Mouse (Mus musculus) lung, embryonic 16.5 days (tissue): ENCODE results near the gene Fbxo42. TPM values are rescaled to one million over a fixed set of nuclear protein-coding genes. Genes with fewer than 3 reads are reported as not detected.

Experiments
- ATAC-seq: fragments of 200-750 bp; cut with Nextera tagmentation; 2 replicates; pipeline ENCODE4 v1.8.0; 2017; ENCODE audit warnings: low read depth, mild to moderate bottlenecking, moderate library complexity
- H3K27ac ChIP-seq: fragments of 300-500 bp; sonication (generic); 2 replicates; pipeline ENCODE4 v1.5.1; 2014; ENCODE audit warnings: mild to moderate bottlenecking, control low read depth, low read length
- H3K27me3 ChIP-seq: fragments of 300-500 bp; sonication (generic); 2 replicates; pipeline ENCODE4 v1.6.1; 2014; ENCODE audit warnings: low read depth, low read length, mixed read lengths; ENCODE audit not compliant: control insufficient read depth, insufficient read depth
- H3K36me3 ChIP-seq: fragments of 300-500 bp; sonication (generic); 2 replicates; pipeline ENCODE4 v1.6.1; 2014; ENCODE audit warnings: low read length; ENCODE audit not compliant: control insufficient read depth, insufficient read depth
- H3K4me1 ChIP-seq: fragments of 300-500 bp; sonication (generic); replicated peaks from 2 replicates; pipeline ENCODE4 v1.6.1; 2014; ENCODE audit warnings: low read length, mixed read lengths; ENCODE audit not compliant: control insufficient read depth, insufficient read depth
- H3K4me2 ChIP-seq: fragments of 300-500 bp; sonication (generic); 2 replicates; pipeline ENCODE4 v1.6.1; 2014; ENCODE audit warnings: low read depth, low read length, control low read depth
- H3K4me3 ChIP-seq: fragments of 300-500 bp; sonication (generic); 2 replicates; pipeline ENCODE4 v1.5.1; 2014; ENCODE audit warnings: mild to moderate bottlenecking, low read length, control low read depth
- H3K9ac ChIP-seq: fragments of 300-500 bp; sonication (generic); 2 replicates; pipeline ENCODE4 v1.6.1; 2014; ENCODE audit warnings: low read length, control low read depth
- H3K9me3 ChIP-seq: fragments of 300-500 bp; sonication (generic); 2 replicates; pipeline ENCODE4 v1.6.1; 2016; ENCODE audit warnings: low read length; ENCODE audit not compliant: control insufficient read depth
- WGBS: fragments of 180-500 bp; shearing (Covaris S2); extraction: QIAGEN DNeasy Blood & Tissue Kit; methylation state at CpG from one replicate; pipeline ENCODE4 v1.1.7; 2014; 5-methylcytosine and 5-hydroxymethylcytosine counted together
- polyA plus RNA-seq: library from polyadenylated mRNA; unstranded; fragments of >200 nt; fragmentation: Nextera tagmentation; extraction: Ambion mirVana; gene quantifications from 2 replicates; pipeline ENCODE4 v1.2.1, GENCODE M21; 2015

Gene Fbxo42
- polyA plus RNA-seq, 1 experiment from 2014 or later = 21.1 TPM

- H3K27me3 ChIP-seq = no peaks in the 10 kb centered on the region
- peaks cover 12% of the 10 kb centered on the region for H3K36me3 ChIP-seq
- H3K4me2 ChIP-seq = no peak overlapping the region
- H3K9me3 ChIP-seq = no peaks in the 10 kb centered on the region
- ATAC-seq = no peak
- no peak overlapping the region for H3K27ac ChIP-seq
- H3K4me1 ChIP-seq = no peaks in the 10 kb centered on the region
- H3K4me3 ChIP-seq = no peak overlapping the region
- H3K9ac ChIP-seq = no peak overlapping the region
- 83% methylated on average over 4 of the region's 4 CpGs for WGBS
Measured at GRCm38 (mm10) chr4:141178500-141178899, 30.8 kb downstream of the Fbxo42 start.

- ATAC-seq = no peak
- H3K9me3 ChIP-seq = no peaks in the 10 kb centered on the region
- H3K4me3 ChIP-seq = no peak overlapping the region
- no peak overlapping the region for H3K27ac ChIP-seq
- H3K9ac ChIP-seq = no peak overlapping the region
- no peak overlapping the region for H3K4me2 ChIP-seq
- H3K4me1 ChIP-seq = no peaks in the 10 kb centered on the region
- H3K36me3 ChIP-seq = peaks cover 16% of the 10 kb centered on the region
- H3K27me3 ChIP-seq = no peaks in the 10 kb centered on the region
- WGBS = 83% methylated on average over 8 of the region's 8 CpGs
Measured at GRCm38 (mm10) chr4:141180831-141181230, 33.1 kb downstream of the Fbxo42 start.

GRCm38 (mm10) chr4:141181981-141182380 is 34.3 kb downstream of the Fbxo42 start:
- Histone ChIP-seq H3K4me1 (0 out of 2 replicates have a peak, but pooled peaks cover 2% of the 10 kb centered on the region), H3K4me3 (no peak overlapping the region), H3K9ac (no peak overlapping the region), H3K27me3 (no peaks in the 10 kb centered on the region), H3K36me3 (peaks cover 16% of the 10 kb centered on the region), H3K4me2 (no peak overlapping the region), H3K9me3 (no peaks in the 10 kb centered on the region), H3K27ac (no peak overlapping the region)
- ATAC-seq = no peak
- 90% methylated on average over 6 of the region's 6 CpGs for WGBS

GRCm38 (mm10) chr4:141183932-141184331 is 36.2 kb downstream of the Fbxo42 start:
- no peak for ATAC-seq
- no peak overlapping the region for H3K27ac ChIP-seq
- no peak overlapping the region for H3K9ac ChIP-seq
- H3K4me1 ChIP-seq = 0 out of 2 replicates have a peak, but pooled peaks cover 2% of the 10 kb centered on the region
- H3K9me3 ChIP-seq = no peaks in the 10 kb centered on the region
- H3K36me3 ChIP-seq = peaks cover 16% of the 10 kb centered on the region
- WGBS = 91% methylated on average over 2 of the region's 2 CpGs
- H3K4me3 ChIP-seq = no peak overlapping the region
- H3K4me2 ChIP-seq = no peak overlapping the region
- no peaks in the 10 kb centered on the region for H3K27me3 ChIP-seq

GRCm38 (mm10) chr4:141184426-141184825 is 36.7 kb downstream of the Fbxo42 start:
- H3K9me3 ChIP-seq = no peaks in the 10 kb centered on the region
- 0 out of 2 replicates have a peak, but pooled peaks cover 2% of the 10 kb centered on the region for H3K4me1 ChIP-seq
- H3K27ac ChIP-seq = no peak overlapping the region
- peaks cover 16% of the 10 kb centered on the region for H3K36me3 ChIP-seq
- H3K4me2 ChIP-seq = no peak overlapping the region
- no peak overlapping the region for H3K4me3 ChIP-seq
- ATAC-seq = no peak
- no peaks in the 10 kb centered on the region for H3K27me3 ChIP-seq
- no peak overlapping the region for H3K9ac ChIP-seq
- WGBS = 94% methylated on average over 4 of the region's 4 CpGs

GRCm38 (mm10) chr4:141186923-141187836 is 39.5 kb downstream of the Fbxo42 start:
- Histone ChIP-seq H3K4me3 (no peak overlapping the region), H3K27me3 (no peaks in the 10 kb centered on the region), H3K9me3 (no peaks in the 10 kb centered on the region), H3K9ac (no peak overlapping the region), H3K4me2 (no peak overlapping the region), H3K36me3 (peaks cover 5% of the 10 kb centered on the region; the same call in 1 of the 2 replicates), H3K27ac (no peak overlapping the region), H3K4me1 (0 out of 2 replicates have a peak, but pooled peaks cover 2% of the 10 kb centered on the region)
- WGBS = 62% methylated on average over 9 of the region's 9 CpGs
- no peak for ATAC-seq

GRCm38 (mm10) chr4:141191294-141191693 is 43.6 kb downstream of the Fbxo42 start:
- Histone ChIP-seq H3K36me3 (peaks cover 9% of the 10 kb centered on the region), H3K9ac (no peak overlapping the region), H3K4me2 (no peak overlapping the region), H3K4me3 (no peak overlapping the region), H3K27me3 (no peaks in the 10 kb centered on the region), H3K27ac (no peak overlapping the region), H3K9me3 (no peaks in the 10 kb centered on the region), H3K4me1 (0 out of 2 replicates have a peak, but pooled peaks cover 2% of the 10 kb centered on the region)
- 67% methylated on average over 7 of the region's 7 CpGs for WGBS
- no peak for ATAC-seq

- no peak overlapping the region for H3K9ac ChIP-seq
- peaks cover 33% of the 10 kb centered on the region for H3K36me3 ChIP-seq
- no peak overlapping the region for H3K4me2 ChIP-seq
- H3K27ac ChIP-seq = no peak overlapping the region
- no peak for ATAC-seq
- 0 out of 2 replicates have a peak, but pooled peaks cover 2% of the 10 kb centered on the region for H3K9me3 ChIP-seq
- no peaks in the 10 kb centered on the region for H3K27me3 ChIP-seq
- H3K4me3 ChIP-seq = no peak overlapping the region
- H3K4me1 ChIP-seq = no peaks in the 10 kb centered on the region
- WGBS = 91% methylated on average over 6 of the region's 6 CpGs
Measured at GRCm38 (mm10) chr4:141194553-141194952, 46.8 kb downstream of the Fbxo42 start.

- Histone ChIP-seq H3K4me1 (no peaks in the 10 kb centered on the region), H3K9me3 (0 out of 2 replicates have a peak, but pooled peaks cover 2% of the 10 kb centered on the region), H3K4me3 (no peak overlapping the region), H3K27ac (no peak overlapping the region), H3K9ac (no peak overlapping the region), H3K4me2 (no peak overlapping the region), H3K27me3 (no peaks in the 10 kb centered on the region), H3K36me3 (peaks cover 42% of the 10 kb centered on the region)
- ATAC-seq = no peak
- 94% methylated on average over 13 of the region's 13 CpGs for WGBS
Measured at GRCm38 (mm10) chr4:141196981-141197685, 49.4 kb downstream of the Fbxo42 start.
